Mouse (Mus musculus) stomach, postnatal 0 days (tissue): ENCODE results near the gene U2surp. TPM values are rescaled to one million over a fixed set of nuclear protein-coding genes. Genes with fewer than 3 reads are reported as not detected.

Experiments used
- ATAC-seq: fragments of 200-750 bp; cut with Nextera tagmentation; 2 replicates; pipeline ENCODE4 v1.8.0; 2017; ENCODE audit not compliant: low FRiP score, low TSS enrichment
- DNase-seq: peaks from one replicate; pipeline ENCODE4 v3.0.0-alpha.2; 2016; ENCODE audit warnings: low spot score
- H3K27ac ChIP-seq: fragments of 300-500 bp; sonication (generic); replicated peaks from 2 replicates; pipeline ENCODE4 v1.5.1; 2014; ENCODE audit warnings: mild to moderate bottlenecking, control low read depth
- H3K27me3 ChIP-seq: fragments of 300-500 bp; sonication (generic); 2 replicates; pipeline ENCODE4 v1.6.1; 2014; ENCODE audit warnings: low read length; ENCODE audit not compliant: control insufficient read depth, insufficient read depth
- H3K36me3 ChIP-seq: fragments of 300-500 bp; sonication (generic); 2 replicates; pipeline ENCODE4 v1.6.1; 2014; ENCODE audit warnings: low read length, mixed read lengths; ENCODE audit not compliant: control insufficient read depth, insufficient read depth
- H3K4me1 ChIP-seq: fragments of 300-500 bp; sonication (generic); replicated peaks from 2 replicates; pipeline ENCODE4 v1.6.1; 2014; ENCODE audit warnings: antibody characterized with exemption; ENCODE audit not compliant: control insufficient read depth, insufficient read depth
- H3K4me2 ChIP-seq: fragments of 300-500 bp; sonication (generic); replicated peaks from 2 replicates; pipeline ENCODE4 v1.6.1; 2014; ENCODE audit warnings: low read depth, mild to moderate bottlenecking, control low read depth, moderate library complexity
- H3K4me3 ChIP-seq: fragments of 300-500 bp; sonication (generic); 2 replicates; pipeline ENCODE4 v1.5.1; 2014; ENCODE audit warnings: low read depth, low read length, control low read depth
- H3K9ac ChIP-seq: fragments of 300-500 bp; sonication (generic); 2 replicates; pipeline ENCODE4 v1.6.1; 2014; ENCODE audit warnings: mild to moderate bottlenecking, low read length, control low read depth, mixed read lengths
- H3K9me3 ChIP-seq: fragments of 300-500 bp; sonication (generic); 2 replicates; pipeline ENCODE4 v1.6.1; 2016; ENCODE audit warnings: low read length; ENCODE audit not compliant: control insufficient read depth
- CTCF ChIP-seq: IDR thresholded peaks from 2 replicates; pipeline ENCODE4 v1.5.1; 2016; ENCODE audit warnings: antibody characterized with exemption, low read depth, mild to moderate bottlenecking, moderate library complexity
- EP300 ChIP-seq: optimal IDR thresholded peaks from 2 replicates; pipeline ENCODE3; 2016; ENCODE audit warnings: antibody characterized with exemption
- WGBS: fragments of 180-500 bp; shearing (Covaris S2); extraction: QIAGEN DNeasy Blood & Tissue Kit; methylation state at CpG from one replicate; pipeline ENCODE4 v1.1.7; 2014; 5-methylcytosine and 5-hydroxymethylcytosine counted together
- polyA plus RNA-seq: library from polyadenylated mRNA; unstranded; fragments of >200 nt; fragmentation: Nextera tagmentation; extraction: Ambion mirVana; gene quantifications from 2 replicates; pipeline ENCODE4 v1.2.1, GENCODE M21; 2015

Gene U2surp
- polyA plus RNA-seq, 1 experiment from 2014 or later = 75.2 TPM

- H3K9me3 ChIP-seq = no peaks in the 10 kb centered on the region
- no peaks in the 10 kb centered on the region for H3K36me3 ChIP-seq
- DNase-seq (no peak), ATAC-seq (no peak)
- H3K27ac ChIP-seq = no peak overlapping the region
- H3K4me2 ChIP-seq = no peak overlapping the region
- no peak for TF ChIP-seq EP300
- TF ChIP-seq CTCF = no peak
- no peak overlapping the region for H3K4me3 ChIP-seq
- H3K9ac ChIP-seq = no peak overlapping the region
- H3K4me1 ChIP-seq = no peaks in the 10 kb centered on the region
- H3K27me3 ChIP-seq = no peaks in the 10 kb centered on the region
- WGBS = 67% methylated on average over 15 of the region's 15 CpGs
Observed at GRCm38 (mm10) chr9:95549626-95550411, 38.0 kb upstream of the U2surp start.

- 44% methylated on average over 7 of the region's 7 CpGs for WGBS
- Histone ChIP-seq H3K9ac (no peak overlapping the region), H3K27ac (no peak overlapping the region), H3K4me1 (no peaks in the 10 kb centered on the region), H3K36me3 (no peaks in the 10 kb centered on the region), H3K4me3 (no peak overlapping the region), H3K9me3 (no peaks in the 10 kb centered on the region), H3K27me3 (no peaks in the 10 kb centered on the region), H3K4me2 (no peak overlapping the region)
- TF ChIP-seq EP300 (no peak), CTCF (no peak)
- DNase-seq (no peak), ATAC-seq (no peak)
Observed at GRCm38 (mm10) chr9:95546679-95547078, 34.9 kb upstream of the U2surp start.

- TF ChIP-seq EP300 (no peak), CTCF (no peak)
- Histone ChIP-seq H3K4me2 (no peak overlapping the region), H3K4me1 (no peaks in the 10 kb centered on the region), H3K36me3 (no peaks in the 10 kb centered on the region), H3K27ac (no peak overlapping the region), H3K4me3 (no peak overlapping the region), H3K27me3 (no peaks in the 10 kb centered on the region), H3K9me3 (no peaks in the 10 kb centered on the region), H3K9ac (no peak overlapping the region)
- DNase-seq = no peak
- 96% methylated on average over 4 of the region's 4 CpGs for WGBS
- ATAC-seq = no peak
Observed at GRCm38 (mm10) chr9:95544598-95544997, 32.8 kb upstream of the U2surp start.

- no peaks in the 10 kb centered on the region for H3K4me1 ChIP-seq
- no peak overlapping the region for H3K4me2 ChIP-seq
- H3K27me3 ChIP-seq = no peaks in the 10 kb centered on the region
- no peak overlapping the region for H3K4me3 ChIP-seq
- H3K9me3 ChIP-seq = no peaks in the 10 kb centered on the region
- TF ChIP-seq CTCF (no peak), EP300 (no peak)
- DNase-seq (no peak), ATAC-seq (no peak)
- 58% methylated on average over 6 of the region's 6 CpGs for WGBS
- no peaks in the 10 kb centered on the region for H3K36me3 ChIP-seq
- H3K27ac ChIP-seq = no peak overlapping the region
- H3K9ac ChIP-seq = no peak overlapping the region
Observed at GRCm38 (mm10) chr9:95542475-95542874, 30.7 kb upstream of the U2surp start.

- H3K9me3 ChIP-seq = no peaks in the 10 kb centered on the region
- H3K4me1 ChIP-seq = no peaks in the 10 kb centered on the region
- H3K4me2 ChIP-seq = no peak overlapping the region
- H3K36me3 ChIP-seq = no peaks in the 10 kb centered on the region
- no peaks in the 10 kb centered on the region for H3K27me3 ChIP-seq
- TF ChIP-seq CTCF (no peak), EP300 (no peak)
- no peak for DNase-seq
- ATAC-seq = no peak
- H3K9ac ChIP-seq = no peak overlapping the region
- H3K27ac ChIP-seq = no peak overlapping the region
- no peak overlapping the region for H3K4me3 ChIP-seq
- WGBS = 69% methylated on average over 15 of the region's 15 CpGs
Observed at GRCm38 (mm10) chr9:95541650-95542432, 30.0 kb upstream of the U2surp start.

- no peak for TF ChIP-seq CTCF
- no peak for TF ChIP-seq EP300
- Histone ChIP-seq H3K4me3 (no peak overlapping the region), H3K27ac (no peak overlapping the region), H3K4me2 (no peak overlapping the region), H3K9me3 (no peaks in the 10 kb centered on the region), H3K36me3 (no peaks in the 10 kb centered on the region), H3K27me3 (no peaks in the 10 kb centered on the region), H3K4me1 (no peaks in the 10 kb centered on the region), H3K9ac (no peak overlapping the region)
- no peak for DNase-seq
- ATAC-seq = no peak
Observed at GRCm38 (mm10) chr9:95541208-95541607, 29.4 kb upstream of the U2surp start.
